Mouse (Mus musculus) limb, embryonic 11.5 days (tissue): Measurements from ENCODE around the gene Lrrc9. TPM values are rescaled to one million over a fixed set of nuclear protein-coding genes. Genes with fewer than 3 reads are reported as not detected.

Source experiments
- ATAC-seq: fragments of 200-750 bp; cut with Nextera tagmentation; 2 replicates; pipeline ENCODE4 v1.8.0; 2017; ENCODE audit warnings: low read depth; ENCODE audit not compliant: insufficient number of reproducible peaks, low FRiP score, low TSS enrichment
- DNase-seq: peaks from one replicate; pipeline ENCODE4 v3.0.0-alpha.2; 2015; ENCODE audit warnings: low spot score
- H3K27ac ChIP-seq: fragments of 300-500 bp; sonication (generic); replicated peaks from 2 replicates; pipeline ENCODE4 v1.5.1; 2014; ENCODE audit warnings: low read depth, mild to moderate bottlenecking, low read length
- H3K27me3 ChIP-seq: fragments of 300-500 bp; sonication (generic); 2 replicates; pipeline ENCODE4 v1.6.1; 2014; ENCODE audit warnings: mild to moderate bottlenecking, low read length, mixed read lengths; ENCODE audit not compliant: control insufficient read depth, insufficient read depth
- H3K36me3 ChIP-seq: fragments of 300-500 bp; sonication (generic); 2 replicates; pipeline ENCODE4 v1.6.1; 2014; ENCODE audit warnings: mild to moderate bottlenecking, low read length, moderate library complexity, mixed read lengths; ENCODE audit not compliant: control insufficient read depth, insufficient read depth
- H3K4me1 ChIP-seq: fragments of 300-500 bp; sonication (generic); 2 replicates; pipeline ENCODE4 v1.6.1; 2014; ENCODE audit warnings: low read length, mixed read lengths; ENCODE audit not compliant: control insufficient read depth, insufficient read depth
- H3K4me2 ChIP-seq: fragments of 300-500 bp; sonication (generic); 2 replicates; pipeline ENCODE4 v1.6.1; 2014; ENCODE audit warnings: low read depth, mild to moderate bottlenecking, moderate library complexity; ENCODE audit not compliant: severe bottlenecking
- H3K4me3 ChIP-seq: fragments of 300-500 bp; sonication (generic); 2 replicates; pipeline ENCODE4 v1.5.1; 2014; ENCODE audit warnings: low read depth, low read length
- H3K9ac ChIP-seq: fragments of 300-500 bp; sonication (generic); 2 replicates; pipeline ENCODE4 v1.6.1; 2014; ENCODE audit warnings: mild to moderate bottlenecking, low read length
- H3K9me3 ChIP-seq: fragments of 300-500 bp; sonication (generic); 2 replicates; pipeline ENCODE4 v1.6.1; 2016; ENCODE audit warnings: low read length; ENCODE audit not compliant: control insufficient read depth
- WGBS: fragments of 180-500 bp; shearing (Covaris S2); extraction: QIAGEN DNeasy Blood & Tissue Kit; methylation state at CpG from one replicate; pipeline ENCODE4 v1.1.7; 2014; 5-methylcytosine and 5-hydroxymethylcytosine counted together
- microRNA-seq: library from miRNA; unstranded; fragments of <30 nt; microRNA quantifications from one replicate; pipeline ENCODE4, GENCODE M21; 2016
- polyA plus RNA-seq: library from polyadenylated mRNA; unstranded; fragments of >200 nt; fragmentation: Nextera tagmentation; extraction: Ambion mirVana; gene quantifications from 2 replicates; pipeline ENCODE4 v1.2.1, GENCODE M21; 2014

The Lrrc9 gene
- polyA plus RNA-seq, 1 experiment from 2014 or later: 0.87 TPM

DNA sequence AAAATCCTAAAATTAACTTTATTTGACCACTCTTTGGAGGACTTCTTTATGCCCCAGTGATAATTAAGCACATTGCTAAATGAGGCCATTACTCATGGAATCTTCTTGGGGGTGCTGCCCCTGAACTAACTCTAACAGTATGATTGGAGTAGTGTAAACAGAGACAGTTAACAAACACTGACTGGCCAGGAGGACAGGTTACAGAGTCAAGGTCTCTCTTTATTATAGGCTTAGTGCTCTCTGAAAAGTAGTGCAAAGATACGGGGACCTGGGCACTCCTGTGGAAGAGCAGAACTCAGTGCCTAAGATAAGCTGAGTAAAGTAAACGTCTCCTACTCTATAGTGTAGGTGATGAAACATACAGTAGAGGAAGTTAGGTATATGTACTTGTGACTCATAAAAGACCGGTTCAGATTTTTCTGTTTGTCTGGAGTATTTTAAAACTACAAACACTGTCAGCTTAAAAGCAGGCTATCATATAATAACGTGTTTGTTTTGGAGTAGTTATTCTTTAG is 122.7 kb downstream of the Lrrc9 start:
- ATAC-seq (no peak), DNase-seq (no peak)
- H3K4me1 ChIP-seq: no peaks in the 10 kb centered on the region
- H3K36me3 ChIP-seq: no peaks in the 10 kb centered on the region
- no peak overlapping the region for H3K27ac ChIP-seq
- no peak overlapping the region for H3K9ac ChIP-seq
- WGBS: 93% methylated on average over 4 of the region's 4 CpGs
- H3K27me3 ChIP-seq: no peaks in the 10 kb centered on the region
- H3K4me3 ChIP-seq: no peak overlapping the region
- H3K9me3 ChIP-seq: no peaks in the 10 kb centered on the region
- no peak overlapping the region for H3K4me2 ChIP-seq

Small RNAs within 50 kb of the gene (microRNA-seq; reads per million reads assigned to microRNA genes)
- gene Gm44392: not detected

Other genes starting within 250 kb of the Lrrc9 start
- 8.4 and 9.3 TPM in 2 replicates for gene Rtn1, start 32.8 kb upstream of the Lrrc9 start, polyA plus RNA-seq
- 13.0 and 15.2 TPM in 2 replicates for gene Pcnx4, start 94.5 kb downstream of the Lrrc9 start, polyA plus RNA-seq
- gene Gm4756, start 207.8 kb downstream of the Lrrc9 start, polyA plus RNA-seq: not detected in 2 replicates
- gene Dhrs7, start 223.0 kb downstream of the Lrrc9 start, polyA plus RNA-seq: 3.7 and 5.6 TPM in 2 replicates